Mouse (Mus musculus) layer of hippocampus, adult 2 months (tissue): ENCODE results near the gene Pcgf1. TPM values are rescaled to one million over a fixed set of nuclear protein-coding genes. Genes with fewer than 3 reads are reported as not detected.
A peak's percentile ranks its signal among the peaks of the same experiment; 100 is the strongest.

Experiments used
- DNase-seq, 2 experiments: peaks; one replicate each; pipeline ENCODE4 v3.0.0; 2022; ENCODE audit warnings: low spot score in 2 of 2
- H3K27ac ChIP-seq: fragments of 200-600 bp; 2 replicates; pipeline ENCODE4 v1.8.1; 2022
- H3K4me3 ChIP-seq: fragments of 200-600 bp; 2 replicates; pipeline ENCODE4 v1.8.1; 2022; ENCODE audit warnings: mild to moderate bottlenecking
- CTCF ChIP-seq: fragments of 200-600 bp; conservative IDR thresholded peaks from 2 replicates; pipeline ENCODE4 v1.8.1; 2022; ENCODE audit warnings: antibody characterized with exemption, mild to moderate bottlenecking, moderate library complexity
- total RNA-seq, 2 experiments: library from RNA; stranded (reverse); gene quantifications; 2 replicates each; pipeline ENCODE4 v1.2.3; 2021

The Pcgf1 gene
- total RNA-seq, 2 experiments from 2014 or later: 36.3 to 37.5 TPM

- DNase-seq: no peak
- Histone ChIP-seq H3K27ac (peak overlapping the region; percentile 84), H3K4me3 (peak overlapping the region; percentile 88)
- TF ChIP-seq CTCF: no peak
Measured at GRCm38 (mm10) chr6:83116373-83117164, 38.9 kb downstream of the Pcgf1 start.

DNA sequence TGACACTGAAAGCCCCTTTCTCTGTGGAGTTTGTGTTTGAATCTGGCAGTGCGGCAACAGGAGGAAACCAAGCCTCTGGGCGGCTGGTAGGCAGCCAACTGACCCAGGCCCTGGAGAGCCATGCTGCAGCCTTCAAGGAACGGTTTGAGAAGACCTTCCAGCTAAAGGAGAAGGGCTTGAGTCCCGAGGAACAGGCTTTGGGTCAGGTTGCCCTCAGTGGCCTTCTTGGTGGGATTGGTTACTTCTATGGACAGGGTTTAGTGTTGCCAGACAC lies 39.4 kb downstream of the Pcgf1 start:
- Histone ChIP-seq H3K4me3 (no peak overlapping the region), H3K27ac (no peak overlapping the region)
- TF ChIP-seq CTCF: no peak
- DNase-seq: no peak

DNA sequence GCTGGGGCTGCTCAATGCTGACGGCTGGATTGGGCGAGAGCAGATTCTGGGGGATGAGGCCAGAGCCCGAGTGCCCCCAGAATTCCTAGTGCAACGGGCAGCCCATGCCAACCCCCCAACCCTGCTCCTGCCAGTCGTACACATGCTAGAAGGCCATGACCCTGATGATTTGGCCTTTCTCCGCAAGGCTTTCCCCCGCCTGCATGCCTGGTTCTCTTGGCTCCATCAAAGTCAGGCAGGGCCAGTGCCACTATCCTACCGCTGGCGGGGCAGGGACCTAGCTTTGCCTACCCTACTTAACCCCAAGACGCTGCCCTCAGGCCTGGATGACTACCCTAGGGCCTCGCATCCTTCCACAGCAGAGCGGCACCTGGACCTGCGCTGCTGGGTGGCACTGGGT lies 39.9 kb downstream of the Pcgf1 start:
- no peak overlapping the region for H3K27ac ChIP-seq
- H3K4me3 ChIP-seq: no peak overlapping the region
- DNase-seq: no peak
- TF ChIP-seq CTCF: no peak

- H3K27ac ChIP-seq: no peak overlapping the region
- no peak overlapping the region for H3K4me3 ChIP-seq
- no peak for DNase-seq
- no peak for TF ChIP-seq CTCF
Measured at GRCm38 (mm10) chr6:83118369-83118768, 40.7 kb downstream of the Pcgf1 start.

GRCm38 (mm10) chr6:83118825-83119733 lies 41.4 kb downstream of the Pcgf1 start:
- no peak for DNase-seq
- H3K27ac ChIP-seq: no peak overlapping the region
- TF ChIP-seq CTCF: no peak
- H3K4me3 ChIP-seq: no peak overlapping the region

GRCm38 (mm10) chr6:83119734-83120051 lies 42.0 kb downstream of the Pcgf1 start:
- DNase-seq: no peak
- Histone ChIP-seq H3K27ac (no peak overlapping the region), H3K4me3 (no peak overlapping the region)
- no peak for TF ChIP-seq CTCF

DNA sequence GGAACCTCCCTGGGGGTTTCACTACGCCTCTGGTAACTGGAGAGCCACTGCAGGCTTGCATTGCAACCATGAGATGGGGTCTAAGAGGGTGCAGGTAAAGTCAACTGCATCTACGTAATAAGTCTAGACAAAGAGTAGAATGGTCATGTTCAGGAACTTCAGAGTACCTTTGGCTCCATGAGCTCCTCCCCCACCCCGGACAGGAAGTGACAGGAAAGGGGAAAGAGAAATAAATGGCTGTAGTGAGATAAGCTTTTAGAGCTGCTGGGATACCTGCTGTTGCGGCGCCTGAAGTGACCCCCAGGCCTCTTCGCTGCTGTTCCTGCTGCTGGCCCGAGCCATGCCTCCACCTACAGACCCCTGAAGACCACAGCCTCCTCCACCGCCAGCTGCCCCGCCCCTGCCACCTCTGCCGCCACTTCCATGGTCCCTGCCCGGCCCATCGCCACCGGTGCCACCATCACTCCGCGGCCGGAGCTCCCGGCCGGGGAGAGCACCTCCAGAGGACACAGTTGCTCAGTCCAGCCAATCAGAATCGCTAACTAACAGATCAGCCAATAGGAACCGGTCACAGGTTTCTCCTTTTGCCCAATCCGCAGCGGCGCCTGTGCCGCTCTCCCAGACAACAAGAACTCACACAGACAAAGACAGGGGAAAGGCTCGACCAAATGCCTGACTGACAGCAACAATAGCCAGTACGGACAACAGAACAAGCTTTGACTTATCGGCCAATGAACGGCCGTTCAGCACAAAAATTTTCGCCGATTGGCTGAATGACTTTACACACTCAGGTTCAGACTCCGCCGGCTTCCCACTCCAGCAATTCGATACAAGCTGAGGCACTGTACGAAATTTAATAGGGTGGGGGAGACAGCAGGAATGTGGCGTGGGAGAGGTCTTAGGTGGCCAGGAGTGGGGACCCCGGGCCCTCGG lies 43.5 kb downstream of the Pcgf1 start, which contains the start of gene Wbp1:
Wbp1 (minus strand) TSS at position 630 of the 933 bp plus-strand sequence.
- Histone ChIP-seq H3K27ac (peak within 1 kb of the TSS; percentile 89), H3K4me3 (peak within 1 kb of the TSS; percentile 72)
- TF ChIP-seq CTCF: peak; percentile 34; the same call in 1 of the 2 replicates
- DNase-seq: peak; percentile 90 to 98

DNA sequence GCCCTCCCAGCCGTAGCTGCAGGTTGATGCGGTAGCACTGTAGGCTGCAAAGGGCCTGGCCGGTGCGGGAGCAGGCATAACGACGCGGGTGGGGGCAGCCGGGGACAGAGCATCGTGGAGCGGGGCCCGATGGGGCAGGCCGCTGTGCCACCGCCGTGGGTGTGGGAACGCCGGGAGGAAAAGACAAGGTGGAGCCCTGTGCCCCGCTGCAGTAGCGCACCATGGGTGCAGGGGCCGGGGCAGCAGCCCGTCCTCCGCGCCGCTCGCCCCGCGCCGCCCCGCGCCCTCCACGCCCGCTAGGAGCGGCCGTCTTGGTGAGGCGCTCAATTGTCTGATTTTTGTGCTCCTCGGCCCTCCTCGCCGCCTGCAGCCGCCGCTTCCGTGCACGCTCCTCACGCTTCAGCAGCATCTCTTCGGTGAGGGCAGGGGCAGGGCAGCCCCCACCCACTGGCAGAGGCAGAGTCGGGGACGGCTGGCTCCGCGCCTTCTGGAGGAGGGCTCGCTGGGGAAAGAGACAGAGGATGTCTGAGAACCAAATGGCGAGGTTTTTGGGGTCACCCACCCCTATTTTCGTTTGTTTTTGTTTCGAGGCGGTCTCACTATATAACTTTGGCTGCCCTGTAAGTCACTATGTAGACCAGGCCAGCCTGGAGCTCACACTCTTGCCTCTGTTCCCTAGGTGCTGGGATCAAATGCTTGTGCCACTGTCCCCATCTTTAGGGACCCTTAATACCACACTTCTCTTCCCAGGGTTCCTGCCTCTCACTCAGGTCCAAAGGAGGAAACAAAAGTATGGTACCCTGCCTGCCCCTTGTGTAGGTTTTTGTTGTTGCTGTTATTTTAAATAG lies 44.4 kb downstream of the Pcgf1 start:
- peak overlapping the region; percentile 72 for H3K4me3 ChIP-seq
- TF ChIP-seq CTCF: peak; percentile 15; the same call in 1 of the 2 replicates
- DNase-seq: peak in 1 of 2 experiments; percentile 10
- H3K27ac ChIP-seq: peak overlapping the region; percentile 86

- Histone ChIP-seq H3K27ac (no peak overlapping the region), H3K4me3 (no peak overlapping the region)
- no peak for DNase-seq
- TF ChIP-seq CTCF: no peak
Measured at GRCm38 (mm10) chr6:83122961-83123360, 45.3 kb downstream of the Pcgf1 start.

DNA sequence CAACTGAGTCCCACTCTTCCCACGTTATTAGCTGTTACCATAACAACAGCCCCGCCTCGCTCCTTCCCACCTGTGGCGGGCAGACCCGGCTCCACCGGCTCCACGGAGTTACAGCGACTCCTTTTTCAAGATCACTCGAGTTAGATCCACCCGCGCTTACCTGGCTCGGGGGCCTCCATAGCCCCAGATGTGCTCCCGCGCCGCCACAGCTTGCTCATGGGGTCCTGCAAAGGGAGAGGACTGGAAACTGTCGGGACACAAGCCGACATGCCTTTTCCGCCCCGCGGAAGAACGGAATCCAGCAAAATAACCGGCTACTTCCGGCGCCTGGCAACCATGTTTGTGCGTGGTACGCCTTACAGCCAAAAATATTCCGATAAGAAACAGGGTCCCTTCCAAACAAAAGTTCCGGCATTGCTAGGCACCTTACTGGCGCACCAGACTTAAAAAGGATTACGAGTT lies 47.2 kb downstream of the Pcgf1 start:
- peak overlapping the region; percentile 84 for H3K27ac ChIP-seq
- TF ChIP-seq CTCF: no peak
- DNase-seq: peak; percentile 88 to 89
- peak overlapping the region; percentile 96 for H3K4me3 ChIP-seq

DNA sequence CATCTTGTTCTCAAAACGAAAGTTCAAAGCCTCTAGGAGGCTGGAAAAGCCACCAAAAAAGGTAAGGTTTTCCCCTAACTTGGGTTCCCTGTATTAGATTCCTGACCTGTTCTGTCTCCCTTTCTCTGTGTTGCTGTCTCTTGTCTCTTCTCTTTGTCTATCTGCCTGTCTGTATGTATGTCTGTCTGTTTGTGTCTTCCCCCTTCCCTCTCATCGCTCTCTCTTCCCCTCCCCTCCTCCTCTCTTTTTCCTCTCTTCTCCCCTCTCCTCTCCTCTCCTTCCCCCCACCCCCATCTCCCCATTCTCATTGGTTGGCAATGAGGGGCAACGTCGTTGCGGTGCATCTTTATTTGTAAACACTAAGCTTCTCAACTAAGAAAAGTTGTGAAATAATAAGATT lies 47.7 kb downstream of the Pcgf1 start, which contains the start of gene Ino80b:
Ino80b (minus strand) TSS at position 101 of the 400 bp plus-strand sequence.
- Histone ChIP-seq H3K4me3 (peak within 1 kb of the TSS; percentile 96), H3K27ac (peak within 1 kb of the TSS; percentile 84)
- TF ChIP-seq CTCF: no peak
- no peak for DNase-seq
